Mouse (Mus musculus) ovary, adult 2 months (tissue): Measurements from ENCODE around the gene Plxnc1. TPM values are rescaled to one million over a fixed set of nuclear protein-coding genes. Genes with fewer than 3 reads are reported as not detected.

Experiments
- polyA plus RNA-seq: library from polyadenylated mRNA; depleted of rRNA; stranded (reverse); fragments of >200 nt; gene quantifications from 2 replicates; pipeline ENCODE4 v1.2.3, GENCODE M21; 2012; rRNA removed

Plxnc1 gene
- polyA plus RNA-seq, result 16.4 and 21.1 TPM in 2 replicates

GRCm38 (mm10) chr10:94944691-94945205 is at the start of gene Plxnc1:
Gene Plxnc1 (minus strand): TSS chr10:94944835.

